Mouse (Mus musculus): ENCODE results near the gene Wdr43. TPM values are rescaled to one million over a fixed set of nuclear protein-coding genes. Genes with fewer than 3 reads are reported as not detected.

The Wdr43 gene
- total RNA-seq, 2 experiments from 2014 or later, result 29.5 to 33.9 TPM

DNA sequence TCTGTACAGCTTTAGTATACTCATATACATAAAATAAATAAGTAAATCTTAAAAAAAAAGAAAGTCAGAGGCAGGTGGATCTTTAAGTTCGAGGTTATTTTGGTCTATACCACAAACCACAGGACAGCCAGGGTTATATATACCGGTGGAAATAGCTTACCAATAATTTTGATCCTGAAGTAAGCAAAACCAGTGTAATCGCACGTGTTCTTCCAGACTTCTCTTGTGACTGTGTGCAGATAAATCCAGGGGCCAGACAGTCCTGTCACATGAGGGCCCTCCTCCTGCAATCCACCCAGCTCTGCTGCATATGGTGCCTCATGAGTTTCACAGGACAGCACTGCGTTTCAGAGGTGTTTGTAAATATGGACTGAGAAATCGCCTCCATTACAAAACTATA lies 47.8 kb downstream of the Wdr43 start:
- no peak for DNase-seq

DNA sequence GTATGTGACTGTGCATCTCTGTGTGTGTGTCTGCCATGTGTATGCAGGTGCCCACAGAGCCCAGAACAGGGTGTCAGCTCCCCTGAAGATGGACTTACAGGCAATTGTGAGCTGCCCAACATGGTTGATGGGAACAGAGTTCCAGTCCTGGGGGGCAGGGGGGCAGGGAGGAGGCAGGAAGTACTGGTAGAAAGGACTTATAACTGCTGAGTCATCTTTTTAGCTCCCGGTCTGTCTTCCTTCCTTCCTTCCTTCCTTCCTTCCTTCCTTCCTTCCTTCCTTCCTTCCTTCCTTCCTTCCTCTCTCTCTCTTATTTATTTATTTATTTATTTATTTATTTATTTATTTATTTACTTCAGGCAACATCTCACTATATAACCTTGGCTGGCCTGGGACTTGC lies 48.5 kb downstream of the Wdr43 start:
- DNase-seq, result no peak

DNA sequence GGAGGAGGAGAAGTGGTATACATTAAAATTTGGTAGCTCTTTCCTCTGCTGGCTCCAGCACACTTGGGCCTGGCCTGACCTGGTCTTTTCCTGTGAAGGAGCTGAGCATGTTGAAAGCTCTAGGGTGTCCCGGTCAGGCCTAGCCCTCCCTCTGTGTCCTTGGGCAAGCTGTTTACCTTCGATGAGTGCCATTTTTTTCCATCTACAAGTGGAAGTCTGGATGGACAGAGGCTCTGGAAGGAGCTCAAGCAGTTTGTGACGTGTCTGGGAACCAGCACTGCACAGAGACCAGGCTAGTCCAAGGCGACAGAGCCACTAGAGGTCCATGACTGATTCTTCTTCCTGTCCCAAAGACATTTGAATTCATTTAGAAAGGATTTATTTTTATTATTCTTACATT lies 49.5 kb downstream of the Wdr43 start:
- DNase-seq, result no peak

DNA sequence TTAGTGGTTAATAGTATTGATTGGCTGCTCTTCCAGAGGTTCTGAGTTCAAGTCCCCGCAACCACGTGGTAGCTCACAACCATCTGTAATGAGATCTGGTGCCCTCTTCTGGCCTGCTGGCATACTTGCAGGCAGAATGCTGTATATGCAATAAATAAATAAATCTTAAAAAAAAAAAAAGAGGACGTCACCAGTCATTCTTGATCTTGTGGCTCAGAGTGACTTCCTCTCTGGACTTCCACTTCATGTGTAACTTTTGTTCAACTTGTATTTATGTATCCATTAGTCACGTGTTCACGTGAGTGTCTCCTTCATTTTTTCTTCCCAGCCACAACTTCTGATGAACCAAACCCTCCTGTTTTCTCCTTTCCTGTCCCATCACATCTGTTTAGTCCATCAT lies 53.8 kb downstream of the Wdr43 start:
- DNase-seq, result no peak

DNA sequence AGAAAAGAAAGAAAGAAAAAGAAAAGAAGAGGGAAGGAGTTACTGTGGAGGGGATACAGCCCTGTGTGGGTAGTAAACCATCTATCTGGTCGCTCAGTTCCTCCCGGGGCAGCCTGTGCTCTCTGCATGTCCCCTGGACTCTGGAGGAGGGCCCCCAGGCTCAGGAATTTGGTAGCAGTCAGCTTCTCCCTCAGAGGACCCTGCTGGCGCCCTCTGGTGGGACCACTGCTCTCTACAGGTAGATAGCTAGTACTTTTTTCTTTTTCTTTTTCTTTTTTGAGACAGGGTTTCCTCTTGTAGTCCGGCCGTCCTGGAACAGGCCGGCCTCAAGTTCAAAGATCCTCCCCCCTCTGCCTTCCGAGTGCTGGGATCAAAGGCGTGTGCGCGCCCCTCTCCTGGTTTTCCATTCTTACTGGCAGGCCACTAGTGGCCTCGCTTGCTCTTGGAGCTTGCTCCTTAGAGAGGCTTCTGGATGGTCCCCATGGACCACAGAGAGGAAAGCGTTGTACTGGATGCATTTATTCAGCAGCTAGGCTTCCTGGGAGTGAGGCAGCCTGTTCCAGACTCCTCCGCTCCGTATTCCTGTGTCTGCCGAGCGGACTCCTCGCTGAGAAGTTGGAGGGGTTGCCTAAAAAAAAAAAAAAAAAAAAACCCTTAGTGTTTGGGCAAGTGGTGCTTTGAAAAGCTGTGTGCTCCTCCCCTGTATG lies 56.3 kb downstream of the Wdr43 start:
- DNase-seq, result peak; percentile 81

DNA sequence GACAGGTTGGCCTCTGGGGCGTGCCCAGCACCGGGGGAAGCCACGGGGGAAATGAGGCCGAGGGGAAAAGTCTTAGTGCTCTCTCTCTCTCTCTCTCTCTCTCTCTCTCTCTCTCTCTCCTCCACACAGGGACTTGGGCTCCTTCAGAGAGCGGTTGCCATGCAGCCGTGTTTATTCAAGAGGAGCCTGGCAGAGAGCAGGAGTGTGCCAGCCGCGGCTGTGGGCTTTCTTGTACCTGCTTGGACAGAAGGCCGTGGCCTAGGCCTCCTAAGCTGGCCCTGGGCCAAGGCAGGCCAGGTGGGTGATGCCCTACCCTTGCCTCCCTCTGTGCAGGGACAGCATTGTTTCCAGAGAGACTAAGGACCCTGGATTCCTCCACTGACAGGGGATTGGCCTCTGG lies 57.4 kb downstream of the Wdr43 start, which contains the start of gene Togaram2:
Gene Togaram2, plus strand, starts transcription at position 170 of the 400 bp plus-strand sequence.
- DNase-seq, result no peak

DNA sequence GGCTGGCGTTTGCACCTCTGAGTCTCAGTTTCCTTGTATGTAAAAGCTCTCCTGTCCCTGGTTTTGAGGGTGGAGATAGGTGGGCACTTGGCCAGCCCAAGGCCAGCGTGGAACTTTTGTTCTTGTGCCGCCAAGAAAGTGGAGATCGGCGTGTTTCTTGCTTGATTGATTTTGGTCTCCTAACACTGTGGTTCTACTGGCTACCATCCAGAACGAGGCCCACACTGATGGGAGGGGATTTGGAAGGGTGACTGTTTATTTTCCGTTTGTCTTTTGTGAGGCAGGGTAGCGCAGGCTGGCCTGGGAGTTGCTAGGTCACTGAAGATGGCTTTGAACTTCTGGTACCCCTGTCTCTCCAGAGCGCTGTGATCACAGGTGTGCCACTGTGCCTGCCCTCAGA lies 58.2 kb downstream of the Wdr43 start:
- no peak for DNase-seq

DNA sequence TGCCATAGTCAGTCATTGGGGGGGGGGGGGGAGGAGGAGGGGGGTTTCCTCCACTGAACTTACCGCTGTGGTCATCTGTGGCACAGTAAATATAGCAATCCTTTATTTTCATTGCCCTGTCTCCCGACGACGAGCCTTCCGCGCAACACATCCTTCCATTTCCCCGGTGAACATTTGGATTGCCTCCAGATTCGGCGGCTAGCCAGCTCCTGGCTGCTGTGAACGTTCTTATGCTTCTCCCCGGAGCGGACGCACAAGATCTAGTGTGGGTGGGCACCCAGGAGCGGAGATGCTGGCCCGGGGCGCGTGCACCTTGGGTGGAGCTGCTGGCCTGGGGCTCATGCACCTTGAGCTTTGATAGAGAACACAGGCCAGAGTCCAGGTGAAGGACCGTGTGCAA lies 59.2 kb downstream of the Wdr43 start:
- DNase-seq, result peak; percentile 81

DNA sequence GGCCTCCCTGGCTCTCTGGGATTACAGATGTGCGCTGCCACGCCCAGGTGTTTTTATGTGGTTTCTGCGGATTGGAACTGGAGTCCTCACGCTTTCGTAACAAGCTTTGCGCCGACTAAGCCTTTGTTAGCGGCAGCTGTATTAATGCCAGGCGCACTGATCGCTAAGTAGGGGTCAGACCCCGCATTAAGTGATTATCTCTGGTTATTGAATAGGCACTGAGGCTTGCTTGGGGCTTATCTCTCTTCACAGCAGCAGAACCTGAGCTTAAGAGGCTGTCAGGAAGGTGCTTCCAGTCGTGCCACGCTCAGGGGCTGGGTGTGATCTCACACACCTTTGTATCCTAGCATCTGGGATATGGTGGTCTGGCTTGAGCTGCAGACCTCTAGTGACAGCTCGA lies 66.0 kb downstream of the Wdr43 start:
- no peak for DNase-seq

DNA sequence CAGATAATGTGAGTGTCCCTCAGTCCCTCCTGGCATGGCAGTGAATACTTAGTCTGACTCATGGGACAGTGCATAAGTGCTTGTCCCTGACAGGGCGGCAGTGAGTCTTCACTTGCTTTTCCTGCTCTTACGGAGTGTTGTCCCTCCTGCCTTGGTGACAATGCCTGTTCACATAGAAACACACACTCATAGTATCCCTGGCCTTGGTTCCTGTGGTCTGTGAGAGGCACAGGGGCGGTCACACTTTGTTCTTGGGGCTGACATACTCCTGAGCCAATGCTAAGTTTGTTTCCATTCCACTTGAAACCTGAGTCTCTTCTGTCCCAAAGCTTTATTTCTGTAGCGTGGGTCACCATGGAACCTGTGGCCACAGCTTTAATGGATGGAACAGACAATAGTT lies 66.7 kb downstream of the Wdr43 start:
- no peak for DNase-seq

DNA sequence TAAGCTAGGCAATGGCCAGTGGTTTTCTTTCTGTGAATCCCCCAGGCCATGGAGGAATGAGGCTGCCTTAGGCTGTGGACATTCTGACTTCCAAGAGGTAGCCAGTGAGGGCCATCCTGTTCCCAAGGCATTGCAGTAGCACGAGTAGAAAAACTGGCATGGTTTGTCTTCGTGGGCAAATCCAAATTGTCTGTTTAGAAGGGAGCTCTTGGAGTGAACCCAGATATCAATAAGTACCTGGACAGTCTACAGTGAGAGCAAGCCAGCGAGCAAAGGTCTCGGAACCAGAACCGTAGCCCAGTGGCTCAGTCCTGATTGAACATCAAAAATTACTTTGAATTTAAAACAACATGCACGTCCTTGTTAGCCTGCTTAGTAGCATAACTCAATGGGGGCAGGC lies 67.6 kb downstream of the Wdr43 start:
- no peak for DNase-seq

DNA sequence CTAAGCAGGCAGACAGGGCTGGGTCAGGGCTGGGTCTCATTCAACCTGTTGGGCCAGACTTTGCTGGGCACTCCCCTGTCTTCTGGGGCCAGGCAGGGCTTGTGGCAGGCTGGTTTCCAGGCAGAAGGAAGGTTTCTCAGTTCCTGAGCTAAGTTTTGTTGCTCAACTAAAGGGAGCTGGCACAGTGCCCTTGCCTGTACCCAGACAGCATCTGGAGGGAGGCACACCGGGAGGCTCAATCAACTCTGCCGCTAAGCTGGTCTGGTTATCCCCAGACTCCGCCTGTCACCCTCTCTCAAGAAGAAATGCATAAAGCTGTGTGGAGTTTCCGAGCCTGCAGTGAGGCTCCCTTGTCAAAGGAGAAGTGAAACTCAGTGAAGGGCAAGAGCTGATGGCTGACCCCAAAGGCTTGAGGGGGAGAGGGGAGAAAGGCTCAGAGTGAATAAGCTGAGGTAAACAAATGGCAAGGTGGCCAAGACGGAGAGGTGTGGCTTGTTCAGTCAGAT lies 68.5 kb downstream of the Wdr43 start:
- peak; percentile 34 for DNase-seq

DNA sequence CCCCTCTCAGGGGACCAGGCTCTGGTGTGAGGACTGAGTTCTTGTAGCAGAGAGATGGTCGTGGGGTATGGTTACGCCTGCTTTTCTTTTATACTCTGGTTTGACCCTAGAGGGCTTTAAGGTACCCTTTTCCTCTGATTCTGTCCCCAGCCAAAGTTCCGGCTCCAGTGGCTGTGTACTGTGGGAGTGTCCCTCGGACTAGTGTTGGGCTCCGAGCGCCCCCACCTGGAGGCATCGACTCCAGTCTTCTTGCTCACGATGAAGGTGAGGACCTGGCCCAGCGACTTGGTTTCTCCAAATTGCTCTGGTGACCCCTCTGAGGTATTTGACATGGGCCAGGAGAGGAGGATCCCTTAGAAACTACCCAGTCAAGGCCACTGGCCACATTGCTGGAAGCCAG lies 71.7 kb downstream of the Wdr43 start:
- no peak for DNase-seq

DNA sequence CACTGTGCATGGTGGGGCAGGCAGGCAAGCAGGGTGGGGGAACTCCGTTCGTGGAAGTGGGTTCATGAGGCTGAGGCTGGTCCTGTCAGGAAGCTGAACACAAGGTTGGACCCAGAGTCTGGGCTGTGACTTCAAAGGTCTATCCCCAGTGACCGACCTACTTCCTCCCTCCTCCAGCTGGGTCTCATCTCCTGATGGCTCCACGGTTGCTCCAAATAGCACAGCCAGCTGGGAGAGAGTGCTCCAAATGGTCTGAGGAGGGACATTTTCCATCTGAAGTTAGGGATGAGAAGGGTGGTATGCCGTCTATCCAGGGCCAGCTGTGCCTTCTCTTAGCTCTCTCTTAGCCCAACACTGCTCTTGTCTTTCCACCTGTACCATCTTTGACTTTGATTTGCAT lies 74.2 kb downstream of the Wdr43 start:
- peak; percentile 47 for DNase-seq

DNA sequence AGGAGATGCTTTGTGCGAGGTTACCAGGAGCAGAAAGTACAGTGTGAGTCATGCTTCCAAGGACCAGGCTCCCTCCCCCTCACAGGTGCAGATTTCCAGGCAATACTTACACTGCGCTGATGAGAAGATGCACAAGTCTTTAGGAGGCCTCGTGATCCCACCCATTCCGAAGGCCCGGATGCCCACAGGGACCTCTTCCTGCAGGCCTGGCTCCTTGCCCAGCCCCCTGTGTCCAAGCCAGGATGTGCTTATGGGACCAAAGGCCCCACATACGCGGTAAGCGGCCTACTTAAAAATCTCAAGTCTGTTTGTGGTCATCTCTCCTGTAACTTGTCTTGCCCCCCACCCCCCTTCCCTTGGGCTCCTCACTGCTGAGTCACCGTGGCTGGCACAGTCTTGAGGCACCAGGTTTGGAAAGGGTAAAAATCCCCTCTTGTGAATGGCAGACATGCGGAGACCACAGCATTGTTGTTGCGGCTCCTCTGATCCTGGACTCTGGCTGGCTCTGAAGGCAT lies 75.7 kb downstream of the Wdr43 start:
- DNase-seq, result peak; percentile 53

DNA sequence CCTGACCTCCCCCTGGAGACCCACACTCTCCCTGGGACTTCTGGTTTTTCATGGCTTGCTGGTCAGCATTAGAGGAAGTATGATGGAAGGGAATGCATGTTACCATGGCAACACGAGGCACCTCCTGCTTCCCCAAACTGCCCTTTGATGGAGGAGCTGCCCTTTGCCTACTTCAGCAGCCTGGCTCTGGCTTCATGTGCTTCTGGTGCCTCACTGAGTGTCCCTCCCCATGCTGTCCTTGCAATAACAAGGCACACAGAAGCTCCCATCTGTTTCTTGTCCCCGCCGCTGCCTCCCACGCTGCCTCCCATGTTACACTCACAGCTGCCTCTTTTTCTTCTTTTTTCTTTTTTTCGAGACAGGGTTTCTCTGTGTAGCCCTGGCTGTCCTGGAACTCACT lies 77.6 kb downstream of the Wdr43 start:
- DNase-seq, result peak; percentile 37

DNA sequence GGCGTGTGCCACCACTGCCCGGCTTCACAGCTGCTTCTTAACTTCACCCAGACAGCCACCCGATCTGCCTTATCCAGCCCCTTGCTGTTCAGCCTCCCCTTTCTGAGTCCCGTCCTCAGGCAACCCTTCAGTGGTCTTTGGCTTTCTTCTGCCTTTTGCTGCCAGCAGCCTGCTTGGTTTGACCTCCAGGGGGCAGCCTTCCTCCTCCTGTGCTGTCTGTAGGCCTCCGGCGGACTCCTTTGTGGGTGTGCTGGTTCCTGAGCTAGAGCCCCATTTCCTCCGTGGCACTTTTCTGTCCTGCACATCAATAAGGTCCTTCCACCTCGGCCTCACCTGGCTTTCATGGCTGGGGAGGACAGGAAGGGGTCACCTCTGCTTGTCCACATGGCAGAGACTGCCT lies 78.1 kb downstream of the Wdr43 start:
- DNase-seq, result peak; percentile 40

DNA sequence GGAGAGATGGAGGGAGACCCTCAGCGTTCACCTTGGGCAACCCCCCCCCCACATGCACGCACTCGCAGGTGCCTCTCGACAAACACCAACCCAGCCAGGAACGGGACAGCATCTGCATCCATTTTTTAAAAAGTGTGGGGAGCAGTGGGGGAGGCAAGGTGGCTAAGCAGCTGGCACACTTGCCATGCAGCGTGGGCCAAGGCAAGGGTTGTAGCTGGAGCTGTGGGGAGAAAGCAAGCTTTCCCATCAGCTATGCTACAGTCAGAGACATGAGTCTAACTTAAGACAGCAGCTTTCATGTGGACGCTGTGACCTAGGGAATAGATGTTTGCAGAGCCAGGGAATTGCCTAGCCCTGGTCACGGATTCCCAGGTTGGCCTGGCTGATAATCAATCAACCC lies 79.5 kb downstream of the Wdr43 start:
- no peak for DNase-seq

DNA sequence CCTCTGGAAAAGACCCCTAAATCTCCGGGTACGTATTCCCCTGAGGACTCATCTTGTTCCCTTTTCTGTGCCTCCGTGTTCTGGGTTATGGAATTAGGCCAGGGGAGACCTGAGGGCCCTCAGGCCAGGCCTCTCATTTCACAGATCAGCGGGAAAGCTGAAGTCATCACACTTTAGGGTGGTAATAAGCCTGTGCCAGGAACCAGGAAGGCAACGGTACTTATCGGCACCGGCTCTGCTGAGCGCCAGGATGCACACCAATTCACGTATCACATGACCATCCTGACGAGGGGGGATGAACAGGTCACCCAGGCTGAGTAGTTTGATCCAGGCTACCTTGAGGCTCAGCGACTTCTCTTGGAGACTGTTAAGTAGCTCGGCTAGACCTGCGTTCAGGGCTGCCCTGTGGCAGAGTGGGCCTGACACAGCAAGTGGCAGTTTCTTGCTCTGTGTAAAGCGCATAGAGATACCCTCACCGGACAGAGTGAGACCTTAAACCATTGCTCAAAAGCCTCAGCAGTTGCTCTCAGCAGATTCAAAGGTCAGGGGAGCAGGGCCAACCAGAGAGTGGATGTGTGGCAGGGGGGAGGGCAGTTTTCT lies 80.1 kb downstream of the Wdr43 start:
- peak; percentile 39 for DNase-seq

DNA sequence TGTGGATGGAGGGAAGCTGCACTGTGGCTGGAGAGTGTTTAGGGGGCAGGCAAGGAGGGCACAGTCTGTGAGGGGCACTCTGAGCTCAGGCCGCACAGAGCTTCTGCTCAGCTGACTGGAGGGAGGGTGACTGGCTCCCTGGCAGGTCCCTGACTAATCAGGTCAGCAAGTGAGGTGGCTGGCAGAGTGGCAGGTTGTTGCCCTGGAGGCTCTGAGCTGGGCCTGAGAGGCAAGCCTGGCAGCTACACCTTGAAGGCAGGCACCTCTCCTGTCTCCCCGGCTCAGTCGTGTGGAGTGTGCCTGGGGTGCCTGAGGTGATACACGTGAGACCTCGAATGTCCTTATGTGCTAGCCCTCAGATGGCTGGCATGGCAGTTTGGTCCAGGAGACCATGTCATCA lies 80.7 kb downstream of the Wdr43 start:
- peak; percentile 34 for DNase-seq

DNA sequence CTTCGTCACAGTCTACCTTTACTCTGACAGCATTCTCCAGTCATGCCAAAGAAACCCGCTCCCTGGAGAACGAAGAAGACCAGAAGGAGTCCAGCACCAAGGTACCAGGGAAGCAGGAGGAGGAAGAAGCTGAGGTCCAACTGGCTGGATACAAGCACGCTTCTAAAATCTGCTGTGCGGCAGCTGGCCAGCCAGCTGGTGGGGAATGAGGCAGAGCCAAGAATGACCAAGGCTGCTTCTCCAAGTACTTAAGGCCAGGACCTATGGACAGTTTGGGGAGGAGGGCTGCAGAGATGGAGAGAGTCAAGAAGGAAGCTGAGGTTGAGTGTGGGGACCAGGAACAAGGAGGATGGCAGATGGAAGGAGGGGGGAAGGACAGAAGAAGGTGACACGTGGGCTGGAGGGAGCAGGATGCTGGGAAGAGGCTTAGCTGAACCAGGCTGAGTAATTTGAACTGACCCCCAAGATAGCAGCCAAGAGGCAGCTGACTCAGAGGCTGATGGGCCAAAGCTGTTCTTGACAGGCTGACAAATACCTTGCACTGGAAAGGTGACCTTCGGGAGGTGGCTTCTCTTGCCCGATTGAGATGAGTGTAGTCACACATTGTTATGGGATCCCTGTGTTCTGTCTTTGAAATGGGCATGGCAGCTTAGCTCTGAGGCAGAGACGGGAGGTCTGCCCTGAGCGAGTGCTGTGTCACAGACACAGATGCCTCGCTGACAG lies 82.4 kb downstream of the Wdr43 start:
- peak; percentile 47 for DNase-seq

DNA sequence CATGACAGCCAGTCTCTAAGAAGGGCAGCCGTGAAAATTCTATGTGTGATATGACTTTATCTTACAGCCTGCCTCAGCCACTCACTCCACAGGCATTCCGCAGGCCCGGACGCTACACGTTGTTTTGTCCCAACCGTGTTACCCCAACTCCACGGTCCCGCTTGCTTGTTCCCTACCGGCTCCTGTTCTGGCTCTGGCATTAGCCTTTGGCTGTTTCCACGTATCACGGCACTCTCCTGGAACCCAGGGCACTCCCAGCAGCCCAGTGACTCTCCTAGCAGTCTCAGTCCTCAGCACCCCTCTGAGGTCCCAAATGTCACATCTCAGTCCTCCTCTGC lies 82.9 kb downstream of the Wdr43 start:
- no peak for DNase-seq

DNA sequence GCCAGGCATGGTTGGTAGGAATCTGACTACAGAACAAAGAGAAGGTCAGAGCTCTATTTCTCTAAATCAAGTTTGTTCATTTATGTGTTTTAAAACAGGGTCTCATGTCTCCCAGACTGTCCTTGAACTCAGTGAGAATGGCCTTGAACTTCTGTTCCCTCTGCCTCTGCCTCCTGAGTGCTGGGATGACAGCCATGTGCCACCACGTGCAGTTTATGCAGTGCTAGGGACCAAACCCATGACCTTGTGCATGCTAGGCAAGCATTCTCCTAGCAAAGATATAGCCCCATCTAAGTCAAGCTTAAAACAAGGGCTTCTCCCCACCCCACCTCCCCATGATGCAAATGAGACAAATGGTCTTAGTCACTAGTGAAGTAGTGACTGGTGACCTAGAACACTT lies 89.4 kb downstream of the Wdr43 start:
- no peak for DNase-seq
